Mouse (Mus musculus) small intestine, adult 2 months (tissue): ENCODE measurements at regions not wholly inside any gene's neighbourhood (a gene's known extent, or its start where the extent isn't known, plus 50 kb on each side); places are given as distances from the start of the nearest gene placed in this dataset.

Experiments used
- CTCF ChIP-seq: fragments of 200-500 bp; IDR thresholded peaks from 2 replicates; pipeline ENCODE4 v1.5.1; 2012; ENCODE audit warnings: low read depth, mild to moderate bottlenecking, control low read depth, inconsistent platforms, low read length, moderate library complexity, mixed read lengths; ENCODE audit not compliant: insufficient replicate concordance, insufficient read length; ENCODE audit errors: extremely low read depth
- POLR2A ChIP-seq: fragments of 200-500 bp; IDR thresholded peaks from 2 replicates; pipeline ENCODE4 v1.6.1; 2012; ENCODE audit warnings: low read depth, mild to moderate bottlenecking, control low read depth, inconsistent platforms, low read length, moderate library complexity

DNA sequence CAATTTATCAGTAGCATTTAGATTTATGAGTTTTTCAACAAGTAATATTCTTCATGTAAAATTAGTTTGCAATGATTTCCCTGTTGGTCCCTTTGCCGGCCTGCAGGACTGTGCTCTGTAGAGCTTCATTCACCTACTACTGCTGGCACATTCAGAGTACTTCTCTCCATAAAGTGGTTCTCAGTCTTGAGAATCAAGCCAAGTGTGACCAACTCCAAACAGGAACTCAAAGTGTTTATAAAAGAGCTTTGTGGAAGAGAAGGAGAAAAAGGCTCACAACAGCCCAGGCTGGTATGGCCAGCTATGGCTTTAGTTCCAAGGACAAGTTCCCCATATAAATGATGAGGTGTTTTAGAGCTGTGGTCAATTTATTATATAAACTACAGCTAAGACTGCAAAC, 379.1 kb downstream of the Tns3 start:
- TF ChIP-seq CTCF = no peak
- no peak for TF ChIP-seq POLR2A
